Mouse (Mus musculus) right cerebral cortex, postnatal 10 days (tissue): ENCODE results near the gene Rd3l.
"Not testable (repeated sequence)": the region's sequence is repeated elsewhere in the genome, so short reads cannot be mapped to it uniquely, and the experiment has no call there.

Source experiments
- DNase-seq, 2 experiments: peaks; one replicate each; pipeline ENCODE4 v3.0.0; 2021; ENCODE audit warnings: low spot score in 2 of 2

Gene Rd3l

GRCm38 (mm10) chr12:111966683-111967173, 14.4 kb downstream of the Rd3l start, which contains the start of gene Atp5mpl:
Gene Atp5mpl, minus strand, starts transcription at chr12:111966977.
- peak; percentile 95 to 98 for DNase-seq

GRCm38 (mm10) chr12:111963339-111963738, 17.8 kb downstream of the Rd3l start:
- no peak for DNase-seq

GRCm38 (mm10) chr12:111958101-111958865, 22.8 kb downstream of the Rd3l start:
- DNase-seq: peak; percentile 71 to 78

GRCm38 (mm10) chr12:111956173-111956572, 24.9 kb downstream of the Rd3l start:
- no peak for DNase-seq

GRCm38 (mm10) chr12:111951701-111952100, 29.4 kb downstream of the Rd3l start:
- DNase-seq: no peak

- DNase-seq: no peak
Observed at GRCm38 (mm10) chr12:111950486-111950885, 30.6 kb downstream of the Rd3l start.

GRCm38 (mm10) chr12:111946716-111947115, 34.4 kb downstream of the Rd3l start:
- peak; percentile 53 to 58 for DNase-seq

- not testable (repeated sequence) for DNase-seq
Observed at GRCm38 (mm10) chr12:111945765-111946655, 35.1 kb downstream of the Rd3l start.

- no peak for DNase-seq
Observed at GRCm38 (mm10) chr12:111945115-111945514, 36.0 kb downstream of the Rd3l start.

- not testable (repeated sequence) for DNase-seq
Observed at GRCm38 (mm10) chr12:111944065-111944987, 36.8 kb downstream of the Rd3l start.

GRCm38 (mm10) chr12:111943421-111944064, 37.6 kb downstream of the Rd3l start:
- no peak for DNase-seq

- no peak for DNase-seq
Observed at GRCm38 (mm10) chr12:111938623-111939177, 42.4 kb downstream of the Rd3l start.

- DNase-seq: peak; percentile 61 to 62
Observed at GRCm38 (mm10) chr12:111936706-111937550, 44.2 kb downstream of the Rd3l start.

- DNase-seq: no peak
Observed at GRCm38 (mm10) chr12:111933971-111934370, 47.1 kb downstream of the Rd3l start.

- DNase-seq: no peak
Observed at GRCm38 (mm10) chr12:111933032-111933704, 47.9 kb downstream of the Rd3l start.

GRCm38 (mm10) chr12:111932513-111932912, 48.6 kb downstream of the Rd3l start:
- DNase-seq: no peak

GRCm38 (mm10) chr12:111931411-111932025, 49.6 kb downstream of the Rd3l start:
- DNase-seq: no peak
